Mouse (Mus musculus): ENCODE results near the gene Aim2.
"Not testable (repeated sequence)": the region's sequence is repeated elsewhere in the genome, so short reads cannot be mapped to it uniquely, and the experiment has no call there.

The Aim2 gene

DNA sequence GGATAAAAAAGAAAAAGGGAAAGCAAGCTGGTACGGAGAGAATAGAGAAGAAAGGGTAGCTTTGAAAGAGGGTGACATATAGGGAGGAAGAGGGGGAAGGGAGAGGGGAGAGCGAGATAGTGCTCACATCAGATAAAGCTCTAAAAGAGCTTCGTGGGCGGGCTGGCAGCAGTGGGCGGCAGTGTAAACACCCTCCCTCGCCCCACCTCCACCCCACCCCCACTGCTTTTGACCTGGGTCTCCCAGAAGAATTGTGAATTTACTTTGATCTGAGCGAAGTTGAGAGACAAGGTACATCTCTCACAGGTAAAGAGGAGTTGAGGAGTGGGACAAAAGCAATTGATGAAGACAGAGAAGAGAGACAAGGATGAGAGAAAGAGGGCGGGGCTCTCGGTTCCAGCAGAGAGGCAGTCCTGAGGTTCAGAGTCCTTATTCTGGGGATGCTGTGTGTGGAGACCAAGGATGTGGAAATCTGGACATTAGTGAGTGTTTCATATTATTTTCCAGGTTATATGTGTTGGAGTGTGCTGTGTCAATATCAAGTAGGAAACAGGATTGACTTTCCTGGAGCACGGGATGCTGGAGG, at the start of gene Aim2:
Gene Aim2 (plus strand): TSS at position 508 of the 586 bp plus-strand sequence.
- DNase-seq = peak; percentile 82

DNA sequence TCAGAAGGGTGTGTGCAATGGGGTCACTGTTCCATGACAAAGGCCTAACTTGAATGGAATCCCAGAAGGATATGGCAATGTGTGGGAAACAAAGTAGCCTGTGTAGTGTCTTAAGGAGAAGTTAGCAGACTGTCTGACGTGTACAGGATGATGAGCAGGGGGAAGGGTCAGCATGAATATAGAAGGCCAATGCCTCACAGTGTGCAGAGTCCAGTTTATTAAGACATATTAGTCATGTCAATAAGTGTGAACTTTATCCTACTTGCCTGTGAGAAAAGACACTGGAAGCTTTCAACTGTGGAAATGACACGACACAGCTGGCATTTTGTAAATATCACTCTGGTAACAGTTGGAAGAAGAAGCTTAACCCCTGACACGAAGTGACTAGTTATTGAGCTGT, 47.9 kb upstream of the Aim2 start:
- DNase-seq = not testable (repeated sequence)

DNA sequence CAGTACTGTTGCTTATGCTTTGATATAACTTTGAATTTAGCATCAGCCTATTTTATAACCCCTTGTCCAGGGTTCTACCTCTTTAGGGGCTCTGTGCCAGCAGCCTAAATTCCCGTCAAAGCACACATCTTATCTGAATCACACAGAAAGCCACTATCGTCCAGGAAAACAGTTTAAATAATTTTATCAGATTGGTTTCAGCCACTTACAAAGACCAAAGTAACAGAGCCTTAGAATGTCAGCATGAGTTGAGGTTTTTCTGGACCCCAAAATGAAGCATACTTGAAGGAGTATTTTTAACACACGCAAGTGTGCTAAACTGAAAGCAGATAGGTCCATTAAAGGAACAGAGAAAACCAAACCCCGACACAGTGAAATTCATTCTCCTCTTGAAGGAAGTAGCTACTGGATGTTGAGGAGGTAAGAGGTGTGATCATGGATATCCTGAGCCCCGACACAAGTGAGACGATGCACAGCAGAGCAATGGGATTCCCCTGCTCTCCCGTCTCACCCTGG, 37.1 kb upstream of the Aim2 start:
- not testable (repeated sequence) for DNase-seq

DNA sequence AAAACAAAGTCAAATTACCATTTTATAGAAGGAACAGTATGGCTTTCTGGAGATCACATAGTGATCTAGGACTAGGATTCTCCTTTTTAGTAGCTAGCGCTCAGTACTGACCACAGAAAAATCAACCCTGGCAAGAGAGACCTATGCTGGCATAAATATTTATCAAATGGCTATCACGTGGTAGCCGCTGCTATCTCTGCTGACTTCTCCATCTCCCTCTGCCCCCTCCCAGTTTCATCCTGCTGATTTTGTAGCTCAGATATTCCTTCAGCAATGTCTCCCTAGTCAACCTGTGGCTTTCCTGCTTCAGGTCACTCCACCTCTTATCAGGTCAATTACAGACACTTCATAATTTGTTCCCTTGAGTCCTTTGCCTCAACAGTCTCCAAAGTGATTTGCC, 35.0 kb upstream of the Aim2 start:
- DNase-seq = no peak

DNA sequence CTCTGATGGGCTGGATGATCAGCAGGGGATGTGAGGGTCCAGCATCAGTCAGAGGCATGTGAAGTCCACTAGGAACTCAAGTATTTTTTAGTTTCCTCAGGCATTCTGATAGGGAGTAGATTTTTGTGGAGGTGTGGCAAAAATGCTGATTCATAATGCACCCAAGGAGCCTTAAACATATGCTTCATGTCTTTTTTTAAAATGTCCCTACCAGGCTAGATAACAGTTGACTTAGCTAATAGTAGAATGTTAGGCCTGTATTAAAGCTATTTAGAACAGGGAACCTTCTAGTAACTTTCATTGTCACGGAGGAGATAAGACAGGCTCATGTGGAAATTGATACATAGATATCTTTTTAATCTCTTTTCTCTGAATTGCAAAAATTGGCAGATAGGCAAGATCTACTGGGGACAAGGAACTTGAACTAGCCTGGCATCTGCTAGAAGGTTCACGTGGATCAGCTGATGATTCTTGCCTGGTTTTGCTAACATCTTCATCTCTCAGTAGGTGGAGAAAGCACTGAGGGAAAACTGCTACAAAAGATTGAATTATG, 32.7 kb upstream of the Aim2 start:
- no peak for DNase-seq

DNA sequence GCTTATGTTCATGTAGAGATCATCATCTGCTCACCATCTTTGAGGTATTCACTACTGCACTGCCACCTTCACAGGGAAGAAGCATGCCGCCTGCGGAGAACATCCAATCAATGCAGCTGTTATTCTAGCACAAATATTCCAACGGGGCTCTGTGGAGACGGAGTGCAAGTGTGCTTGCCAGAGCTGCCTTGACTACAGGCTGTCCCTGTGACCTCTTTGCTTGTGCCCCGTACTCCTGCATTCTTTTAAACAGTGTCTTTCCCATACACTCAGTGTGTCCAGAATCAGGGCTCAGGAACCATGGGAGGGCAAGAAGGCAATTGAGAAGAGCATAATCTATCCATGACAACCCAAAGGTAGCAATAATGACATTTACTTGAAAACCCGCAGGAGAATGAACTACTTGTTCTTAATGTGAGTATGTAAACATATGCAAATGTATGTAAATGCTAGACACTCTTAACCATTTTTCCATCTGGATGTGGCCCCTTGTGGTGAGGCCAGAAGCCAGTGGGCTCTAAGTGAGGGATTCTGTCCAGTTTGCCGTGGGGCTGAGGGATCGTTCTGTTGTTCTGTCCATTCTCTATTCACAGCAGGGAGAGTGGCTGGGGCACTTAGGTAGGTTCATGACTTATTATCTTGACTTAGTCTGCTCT, 29.0 kb upstream of the Aim2 start:
- DNase-seq = no peak

DNA sequence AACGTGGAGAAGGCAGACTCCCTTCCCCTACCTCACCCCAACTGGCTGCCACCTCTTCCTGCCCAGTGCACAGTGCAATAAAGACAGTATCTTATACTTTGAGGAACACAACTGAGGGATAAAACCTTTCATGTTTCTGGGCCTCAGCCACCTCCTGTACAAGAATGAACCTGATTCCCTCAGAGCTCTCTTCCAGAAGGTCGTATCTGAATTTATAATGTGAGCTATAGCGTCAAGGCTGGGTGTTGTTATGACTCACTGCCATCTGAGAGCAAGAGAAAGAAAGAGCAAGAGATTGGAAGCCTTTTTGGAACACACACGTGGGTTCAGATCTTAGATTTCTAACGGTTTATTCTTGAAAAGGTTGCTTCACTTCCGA, 28.4 kb upstream of the Aim2 start:
- no peak for DNase-seq

DNA sequence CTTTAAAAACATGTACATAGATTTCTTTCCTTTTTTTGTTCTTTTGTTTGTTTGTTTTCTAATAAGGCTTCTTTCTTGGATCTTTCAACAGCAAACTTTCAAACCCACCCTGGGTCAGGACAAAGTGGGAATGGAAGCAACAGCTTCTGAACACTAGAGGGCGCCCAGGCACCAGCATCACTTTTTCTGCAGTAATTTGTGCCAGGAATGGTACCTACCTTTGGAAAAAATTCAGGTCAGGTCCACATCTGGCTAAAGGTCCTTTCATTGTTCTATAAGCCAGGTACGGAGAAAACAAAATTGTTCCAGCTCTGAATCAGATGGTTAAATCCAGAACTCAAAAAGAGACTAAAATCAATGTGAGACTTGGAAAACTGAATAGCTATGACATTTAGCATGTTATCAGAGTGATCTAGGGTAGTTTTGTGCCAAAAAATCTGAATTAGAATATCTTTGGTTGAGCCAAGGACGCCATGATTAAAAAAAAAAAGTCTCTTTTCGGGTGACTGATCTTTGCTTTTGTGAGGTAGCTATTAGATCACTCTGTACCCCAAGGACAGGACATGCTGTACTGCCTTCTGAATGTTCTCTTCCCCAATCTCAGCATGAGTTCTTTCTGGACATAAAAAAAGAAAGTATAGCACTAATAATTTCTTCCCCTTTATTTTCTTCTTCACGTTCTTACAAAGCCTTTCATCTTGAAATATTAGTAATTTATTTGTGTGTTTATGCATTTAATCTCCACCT, 26.7 kb upstream of the Aim2 start:
- peak; percentile 70 for DNase-seq

DNA sequence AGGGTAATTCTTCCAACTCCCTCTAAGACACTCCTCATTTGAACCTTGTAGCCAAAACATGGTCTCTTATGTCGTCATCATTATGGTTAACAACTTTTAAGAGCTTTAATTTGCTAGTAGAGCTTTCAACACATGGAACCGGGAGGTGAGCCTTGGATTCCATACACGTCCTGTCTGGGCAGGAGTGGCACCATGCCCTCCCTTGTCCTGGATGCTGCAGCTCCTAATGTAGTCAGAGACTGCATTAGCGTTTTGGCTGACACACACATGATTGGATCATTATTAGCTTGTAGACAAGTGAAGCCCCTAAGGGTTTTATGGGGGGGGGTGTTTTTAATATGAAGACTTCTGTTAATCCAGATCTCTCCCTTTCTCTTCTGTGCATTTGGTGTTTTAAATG, 25.7 kb upstream of the Aim2 start:
- DNase-seq = no peak

DNA sequence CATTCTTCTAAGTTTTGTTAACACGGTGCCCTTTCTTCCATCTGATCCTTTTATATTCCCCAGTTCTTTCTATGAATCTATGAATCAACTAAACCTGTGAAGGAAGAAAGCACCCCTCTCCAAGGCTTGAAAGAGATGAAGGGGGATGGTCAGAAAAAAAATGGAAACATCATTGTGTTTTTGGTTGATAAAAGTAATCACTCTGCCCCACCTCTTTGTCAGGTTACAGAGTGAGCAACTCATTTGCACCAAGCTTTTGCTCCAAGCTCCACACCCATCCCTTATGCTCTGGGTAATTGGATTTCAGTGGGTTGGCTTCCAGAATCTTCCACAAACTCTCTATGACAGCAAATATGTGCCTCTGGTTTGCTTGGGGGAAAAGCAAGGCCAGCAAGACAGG, 25.3 kb upstream of the Aim2 start:
- DNase-seq = no peak

DNA sequence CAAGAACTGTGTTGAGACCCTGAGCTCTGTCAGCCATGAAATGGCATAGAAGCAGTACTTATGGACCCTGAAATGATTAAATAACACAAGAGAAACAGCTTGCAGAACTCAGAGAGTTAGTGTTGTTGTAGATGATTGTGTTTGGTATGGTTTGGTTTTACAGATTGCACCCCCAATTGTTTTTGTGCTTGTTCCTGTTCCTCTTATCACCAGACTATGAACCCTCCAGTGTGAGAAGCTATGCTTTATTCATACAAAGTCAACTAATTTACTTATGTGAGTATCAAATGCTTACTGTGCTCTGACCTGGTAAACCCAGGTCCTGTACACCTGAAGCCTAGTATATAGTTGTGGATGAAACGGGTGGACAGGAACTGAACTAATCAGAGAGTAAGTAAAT, 24.1 kb upstream of the Aim2 start:
- DNase-seq = no peak

DNA sequence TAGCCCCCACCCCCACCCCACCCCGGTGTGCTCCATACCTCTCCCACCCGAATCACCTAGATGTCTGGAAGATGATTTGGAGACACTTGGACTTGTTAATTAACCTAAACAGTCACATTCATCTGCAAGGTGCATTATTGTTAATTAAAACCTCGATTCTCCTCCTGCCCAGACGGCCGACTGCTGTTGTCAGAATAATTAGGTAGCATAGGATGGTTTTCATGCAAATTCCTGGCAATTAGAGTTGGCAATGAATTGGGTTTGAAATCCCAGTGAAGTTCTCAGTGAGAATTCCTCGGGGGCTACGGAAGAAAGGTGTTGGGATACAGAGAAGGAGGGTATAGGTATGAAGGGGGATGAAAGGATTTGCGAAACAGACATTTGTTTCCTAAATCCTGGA, 22.2 kb upstream of the Aim2 start:
- no peak for DNase-seq

DNA sequence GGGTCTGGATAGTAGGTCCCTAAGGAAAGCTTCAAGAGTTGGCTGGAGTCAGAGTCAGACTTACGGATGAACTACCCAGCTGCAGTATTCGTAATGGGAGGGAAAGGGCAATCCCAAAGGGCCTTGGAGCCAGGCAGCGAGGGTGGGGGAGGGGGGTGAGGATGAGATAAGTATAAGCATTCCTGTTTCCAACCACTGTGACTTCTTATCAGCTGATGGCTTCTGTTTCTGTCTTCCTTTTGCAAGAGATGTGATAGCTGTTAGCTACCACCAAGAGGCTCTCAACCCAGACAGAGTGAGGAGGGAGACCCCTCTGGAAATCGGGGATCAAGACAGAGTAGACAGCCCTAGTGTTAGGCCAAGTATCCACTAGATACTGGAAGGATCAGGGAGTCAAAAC, 21.5 kb upstream of the Aim2 start:
- peak; percentile 86 for DNase-seq

DNA sequence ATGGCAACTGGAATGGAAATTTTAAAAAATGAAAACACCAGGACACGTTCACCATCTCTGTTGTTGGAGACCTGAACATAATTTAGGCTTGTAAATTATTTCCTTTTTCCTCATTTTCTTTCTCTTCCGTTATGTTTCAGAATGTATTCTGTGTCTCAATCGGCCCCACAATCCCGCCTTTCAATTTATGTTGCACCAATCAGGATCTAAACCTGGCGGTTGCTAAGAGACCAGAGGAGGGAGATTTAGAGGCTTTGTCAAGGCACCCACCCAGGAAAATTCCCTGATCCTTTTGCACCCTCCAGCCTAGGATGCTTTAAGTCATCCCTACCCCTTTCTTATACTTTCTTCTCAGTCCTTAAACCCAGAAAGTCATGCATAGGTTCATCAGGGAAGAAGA, 20.9 kb upstream of the Aim2 start:
- DNase-seq = peak; percentile 45

DNA sequence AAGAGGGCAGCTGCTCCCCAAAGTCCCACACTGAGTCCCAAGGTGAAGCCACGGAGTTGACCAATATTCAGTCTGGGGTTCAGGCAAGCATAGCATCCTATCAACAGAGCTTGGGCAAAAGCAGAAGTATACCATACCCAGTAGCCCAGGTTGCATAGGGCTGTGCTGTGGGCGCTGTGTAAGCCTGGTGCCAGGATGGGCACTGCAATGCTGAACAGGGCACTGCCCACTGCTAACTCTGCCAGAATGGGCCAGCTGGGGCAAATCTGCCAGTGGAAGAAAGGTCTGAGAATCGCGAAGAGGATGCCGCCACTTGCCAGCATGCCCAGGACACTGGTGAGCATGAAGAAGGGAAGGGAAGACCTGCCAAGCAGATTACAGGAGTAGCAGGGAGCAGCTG, 18.3 kb upstream of the Aim2 start:
- DNase-seq = peak; percentile 39

DNA sequence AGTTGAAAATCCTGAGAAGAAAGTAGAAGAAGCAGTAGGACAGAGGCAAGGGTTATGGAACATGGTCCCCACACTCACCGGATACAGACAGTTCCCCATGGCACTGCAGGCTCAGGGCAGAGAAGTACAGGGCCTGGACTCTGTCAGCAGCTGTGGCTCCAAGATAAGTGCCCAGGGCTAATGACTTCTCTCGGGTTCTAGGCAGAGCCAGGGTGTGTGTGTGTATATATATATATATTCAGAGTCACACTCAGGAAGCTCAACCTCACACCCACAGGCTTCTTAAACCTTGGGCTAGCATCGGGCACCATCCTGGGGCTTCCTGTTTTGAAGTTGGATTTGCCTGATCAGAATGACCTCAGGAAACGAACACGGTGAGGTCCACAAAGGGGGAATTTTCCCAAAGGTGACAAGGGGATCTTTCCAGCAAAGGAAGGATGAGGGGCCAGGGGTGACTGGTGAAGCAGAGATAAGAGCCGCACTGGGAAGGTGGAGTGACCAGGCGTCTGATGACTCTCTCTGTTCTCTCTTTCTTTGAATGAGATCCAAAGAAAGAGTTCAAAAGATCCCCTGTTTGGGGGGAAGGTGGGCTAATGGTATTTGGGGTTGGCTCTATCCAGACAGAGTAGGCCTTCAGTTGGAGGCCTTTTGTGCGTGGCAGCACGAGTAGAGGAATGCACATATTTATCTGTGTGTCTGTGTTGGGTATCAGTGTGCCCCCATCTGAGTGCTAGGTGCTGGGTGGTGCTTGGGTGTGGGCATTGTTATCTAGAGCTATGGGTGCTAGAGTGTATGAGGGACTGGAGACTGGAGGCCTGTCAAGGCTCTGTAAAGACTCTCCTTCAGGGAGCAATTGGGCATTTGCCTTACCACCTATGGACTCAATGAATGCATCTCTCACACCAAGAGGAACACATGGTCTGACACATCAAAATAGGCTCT, 17.1 kb upstream of the Aim2 start, which contains the start of gene Ackr1:
Gene Ackr1 (minus strand): TSS at position 439 of the 942 bp plus-strand sequence.
- DNase-seq = peak; percentile 87

DNA sequence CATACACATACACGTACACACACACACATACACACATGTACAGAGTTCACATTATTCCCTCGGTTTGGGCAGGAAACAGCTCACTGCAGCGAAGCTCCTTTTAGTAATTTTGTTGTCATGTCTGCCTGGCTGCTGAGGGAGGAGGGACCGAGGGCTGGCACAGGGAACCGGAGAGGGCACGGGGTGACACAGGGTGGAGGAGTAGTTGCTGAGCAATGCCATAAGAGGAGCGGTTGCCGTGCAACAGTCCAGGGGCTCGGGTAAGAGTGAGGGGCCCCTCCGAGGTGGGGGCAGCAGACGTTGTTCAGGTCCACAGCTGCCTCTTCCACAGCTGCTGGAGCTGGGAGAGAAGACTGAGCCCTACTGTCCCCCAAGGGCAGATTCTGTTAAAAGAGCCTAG, 14.8 kb upstream of the Aim2 start:
- DNase-seq = peak; percentile 30

DNA sequence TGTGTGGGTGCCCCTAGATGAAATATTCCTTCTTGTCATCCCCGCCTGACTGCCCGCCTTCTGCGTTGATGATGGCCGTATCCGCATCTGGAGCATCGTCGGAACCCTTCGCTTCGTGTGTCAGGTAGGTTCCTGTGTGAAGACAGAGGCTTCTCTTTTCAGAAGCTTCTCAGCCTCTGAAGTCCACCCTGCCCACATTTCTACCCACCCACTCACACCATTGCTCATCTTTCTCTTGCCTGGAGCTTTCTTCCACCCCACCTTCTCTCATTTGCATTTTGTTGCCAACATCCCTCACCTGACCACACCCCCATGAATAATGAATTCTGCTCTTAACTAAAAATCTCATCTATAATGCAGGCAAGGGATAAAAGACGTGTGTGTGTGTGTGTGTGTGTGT, 13.7 kb upstream of the Aim2 start:
- no peak for DNase-seq

DNA sequence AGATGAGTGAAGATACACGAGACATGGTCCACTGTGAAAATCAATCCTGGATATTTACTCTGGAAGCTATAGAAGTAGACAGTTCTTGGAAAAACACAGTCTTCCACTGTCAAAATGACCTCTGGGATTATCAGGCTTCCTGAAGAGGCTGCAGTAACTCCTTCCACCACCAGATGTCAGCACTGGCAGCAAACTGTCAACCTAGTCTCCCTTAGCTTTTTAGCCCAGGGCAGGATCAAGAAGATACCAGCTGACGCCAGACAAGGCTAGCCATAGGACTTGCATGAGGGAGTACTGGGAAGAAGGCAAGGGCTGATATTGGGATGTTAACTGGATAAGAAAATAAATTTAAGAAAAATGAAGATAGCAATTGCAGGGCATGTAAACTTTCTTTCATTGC, 11.1 kb upstream of the Aim2 start:
- DNase-seq = peak; percentile 83

DNA sequence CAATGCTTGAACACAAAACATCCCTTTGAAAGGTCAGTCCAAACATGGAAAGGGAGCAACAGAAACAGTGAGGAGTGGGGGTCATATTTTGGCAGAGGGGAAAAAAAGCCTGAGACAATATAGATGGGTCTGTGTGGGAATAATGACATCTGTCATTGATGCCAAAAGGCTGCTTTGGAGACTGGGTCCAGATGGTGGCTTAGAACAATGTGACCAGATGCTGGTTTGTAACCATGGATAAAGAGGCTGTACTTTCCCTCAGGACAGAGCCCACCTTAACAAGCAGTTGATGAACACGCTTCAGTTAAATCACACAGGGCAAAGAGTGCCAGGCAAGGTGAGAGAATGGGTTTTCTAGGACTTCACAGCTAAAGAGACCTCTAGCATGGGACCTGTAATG, 8.3 kb upstream of the Aim2 start:
- no peak for DNase-seq

DNA sequence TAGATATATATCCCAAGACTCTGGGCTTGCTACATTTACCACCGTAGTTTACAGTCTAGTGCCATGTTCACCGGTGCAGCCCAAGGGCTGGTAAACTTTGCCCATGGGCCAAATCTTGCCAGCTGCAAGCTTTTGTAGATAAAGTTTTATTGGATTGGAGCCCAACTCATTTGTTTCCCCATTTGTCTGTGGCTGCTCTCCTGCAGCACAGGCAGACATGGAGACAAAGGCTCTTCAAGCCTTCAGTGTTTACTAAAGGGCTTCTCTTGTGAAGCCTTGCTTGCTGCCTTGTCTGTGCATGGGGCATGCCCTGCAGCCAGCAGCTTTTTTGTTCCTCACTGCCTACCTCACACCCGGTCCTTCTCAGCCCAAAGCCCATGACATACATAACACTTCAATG, 6.7 kb upstream of the Aim2 start:
- DNase-seq = no peak

DNA sequence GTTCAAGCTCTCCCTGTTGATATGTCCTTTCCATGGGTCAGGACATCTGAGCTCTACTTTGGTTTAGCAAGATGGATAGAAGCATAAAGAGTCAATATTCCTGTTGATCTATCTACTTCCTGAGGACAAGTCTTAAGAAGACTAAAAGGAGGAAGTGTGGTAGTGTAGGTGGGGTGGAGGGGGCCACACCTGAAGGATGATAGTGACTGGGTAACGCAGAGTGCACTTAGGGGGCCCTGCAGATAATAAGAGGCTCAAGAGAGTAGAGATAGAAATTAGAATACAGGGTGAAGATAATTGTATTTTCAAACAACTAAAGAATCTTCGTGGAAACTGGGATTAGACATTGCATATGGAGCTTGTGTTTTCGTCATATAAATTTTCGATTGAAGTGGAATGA, 5.6 kb upstream of the Aim2 start:
- no peak for DNase-seq

DNA sequence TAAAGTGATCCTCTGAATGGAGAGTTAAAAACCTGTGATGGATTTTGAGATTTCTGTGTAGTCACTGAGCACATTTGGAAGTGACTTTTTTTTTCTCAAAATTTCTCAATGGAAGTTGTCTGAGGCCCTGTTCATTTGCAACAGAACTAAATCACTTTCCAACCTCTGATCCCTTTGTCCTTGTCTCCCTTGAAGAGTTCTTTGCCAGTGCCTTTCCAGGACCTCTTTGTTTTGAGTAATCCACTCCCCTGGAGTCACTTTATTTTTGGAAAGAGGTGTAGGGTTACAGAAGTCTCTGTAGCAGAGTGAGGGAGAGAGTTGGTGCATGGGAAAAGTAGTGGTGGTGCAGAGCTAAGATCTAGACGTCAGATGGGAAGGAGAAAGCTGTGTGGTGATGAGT, 2.2 kb upstream of the Aim2 start:
- DNase-seq = no peak
